Mouse (Mus musculus): ENCODE measurements at regions not wholly inside any gene's neighbourhood (a gene's known extent, or its start where the extent isn't known, plus 50 kb on each side); places are given as distances from the start of the nearest gene placed in this dataset.
A peak's percentile ranks its signal among the peaks of the same experiment; 100 is the strongest.

- no peak for DNase-seq (ENCODE audit: low read depth)
- TF ChIP-seq CTCF (IDR thresholded peaks at IDR 0.05; ENCODE audit: borderline replicate concordance, extremely low read depth, insufficient read depth, insufficient read length): no peak
- TF ChIP-seq POLR2A (IDR thresholded peaks at IDR 0.05; ENCODE audit: borderline replicate concordance, extremely low read depth, insufficient read depth, insufficient read length, poor library complexity, severe bottlenecking): no peak
These were observed 52.0 kb downstream of the Gm11983 start for GRCm38 (mm10) chr11:6785471-6785870.

GRCm38 (mm10) chr11:6782826-6783225 lies 54.6 kb downstream of the Gm11983 start:
- no peak for DNase-seq (ENCODE audit: low read depth)
- TF ChIP-seq CTCF (IDR thresholded peaks at IDR 0.05; ENCODE audit: borderline replicate concordance, extremely low read depth, insufficient read depth, insufficient read length) (no peak), POLR2A (IDR thresholded peaks at IDR 0.05; ENCODE audit: borderline replicate concordance, extremely low read depth, insufficient read depth, insufficient read length, poor library complexity, severe bottlenecking) (no peak)

- DNase-seq (ENCODE audit: low read depth): no peak
- TF ChIP-seq CTCF (IDR thresholded peaks at IDR 0.05; ENCODE audit: borderline replicate concordance, extremely low read depth, insufficient read depth, insufficient read length): no peak
- no peak for TF ChIP-seq POLR2A (IDR thresholded peaks at IDR 0.05; ENCODE audit: borderline replicate concordance, extremely low read depth, insufficient read depth, insufficient read length, poor library complexity, severe bottlenecking)
These were observed 57.7 kb downstream of the Gm11983 start for GRCm38 (mm10) chr11:6779752-6780151.

- peak; percentile 40 for DNase-seq (ENCODE audit: low read depth)
- TF ChIP-seq POLR2A (IDR thresholded peaks at IDR 0.05; ENCODE audit: borderline replicate concordance, extremely low read depth, insufficient read depth, insufficient read length, poor library complexity, severe bottlenecking): no peak
These were observed 58.7 kb downstream of the Gm11983 start for GRCm38 (mm10) chr11:6778596-6779360.

GRCm38 (mm10) chr11:6777566-6777965 lies 59.9 kb downstream of the Gm11983 start:
- TF ChIP-seq POLR2A (IDR thresholded peaks at IDR 0.05; ENCODE audit: borderline replicate concordance, extremely low read depth, insufficient read depth, insufficient read length, poor library complexity, severe bottlenecking) (no peak), CTCF (IDR thresholded peaks at IDR 0.05; ENCODE audit: borderline replicate concordance, extremely low read depth, insufficient read depth, insufficient read length) (no peak)
- no peak for DNase-seq (ENCODE audit: low read depth)

- TF ChIP-seq CTCF (IDR thresholded peaks at IDR 0.05; ENCODE audit: borderline replicate concordance, extremely low read depth, insufficient read depth, insufficient read length): no peak
- TF ChIP-seq POLR2A (IDR thresholded peaks at IDR 0.05; ENCODE audit: borderline replicate concordance, extremely low read depth, insufficient read depth, insufficient read length, poor library complexity, severe bottlenecking): no peak
- DNase-seq (ENCODE audit: low read depth): peak; percentile 24
These were observed 62.8 kb downstream of the Gm11983 start for GRCm38 (mm10) chr11:6774656-6775055.

GRCm38 (mm10) chr11:6773951-6774350 lies 63.5 kb downstream of the Gm11983 start:
- DNase-seq (ENCODE audit: low read depth): no peak

GRCm38 (mm10) chr11:6773364-6773763 lies 64.1 kb downstream of the Gm11983 start:
- TF ChIP-seq POLR2A (IDR thresholded peaks at IDR 0.05; ENCODE audit: borderline replicate concordance, extremely low read depth, insufficient read depth, insufficient read length, poor library complexity, severe bottlenecking): no peak
- no peak for TF ChIP-seq CTCF (IDR thresholded peaks at IDR 0.05; ENCODE audit: borderline replicate concordance, extremely low read depth, insufficient read depth, insufficient read length)
- no peak for DNase-seq (ENCODE audit: low read depth)

More at GRCm38 (mm10) chr11:6773951-6774350, 63.5 kb downstream of the Gm11983 start:
- TF ChIP-seq CTCF (IDR thresholded peaks at IDR 0.05; ENCODE audit: borderline replicate concordance, extremely low read depth, insufficient read depth, insufficient read length): no peak
- TF ChIP-seq POLR2A (IDR thresholded peaks at IDR 0.05; ENCODE audit: borderline replicate concordance, extremely low read depth, insufficient read depth, insufficient read length, poor library complexity, severe bottlenecking): no peak

GRCm38 (mm10) chr11:6769437-6769765 lies 68.1 kb downstream of the Gm11983 start:
- TF ChIP-seq POLR2A (IDR thresholded peaks at IDR 0.05; ENCODE audit: borderline replicate concordance, extremely low read depth, insufficient read depth, insufficient read length, poor library complexity, severe bottlenecking) (no peak), CTCF (IDR thresholded peaks at IDR 0.05; ENCODE audit: borderline replicate concordance, extremely low read depth, insufficient read depth, insufficient read length) (no peak)

GRCm38 (mm10) chr11:6768599-6769436 lies 68.6 kb downstream of the Gm11983 start:
- TF ChIP-seq POLR2A (IDR thresholded peaks at IDR 0.05; ENCODE audit: borderline replicate concordance, extremely low read depth, insufficient read depth, insufficient read length, poor library complexity, severe bottlenecking): no peak
- TF ChIP-seq CTCF (IDR thresholded peaks at IDR 0.05; ENCODE audit: borderline replicate concordance, extremely low read depth, insufficient read depth, insufficient read length): peak; percentile 99
- peak; percentile 73 for DNase-seq (ENCODE audit: low read depth)

More at GRCm38 (mm10) chr11:6769437-6769765, 68.1 kb downstream of the Gm11983 start:
- DNase-seq (ENCODE audit: low read depth): no peak

- no peak for TF ChIP-seq POLR2A (IDR thresholded peaks at IDR 0.05; ENCODE audit: borderline replicate concordance, extremely low read depth, insufficient read depth, insufficient read length, poor library complexity, severe bottlenecking)
- no peak for TF ChIP-seq CTCF (IDR thresholded peaks at IDR 0.05; ENCODE audit: borderline replicate concordance, extremely low read depth, insufficient read depth, insufficient read length)
- no peak for DNase-seq (ENCODE audit: low read depth)
These were observed 70.7 kb downstream of the Gm11983 start for GRCm38 (mm10) chr11:6766725-6767124.

All from brain, embryonic 14.5 days (tissue).